Mouse (Mus musculus) embryonic stem cell, embryonic (primary cell): ENCODE measurements around the gene Col5a1.

Source experiments
- CTCF ChIA-PET, 4 experiments: fragments of 300-600 bp in 2 of 4; fragments of 350-600 bp in 2 of 4; sonication (Branson Sonifier 250); formaldehyde crosslinking; loops; one replicate each; lab custom pipeline; 2022; ENCODE audit warnings: inconsistent platforms in 2 of 4; lab: Charles Lee
- POLR2A ChIA-PET, 4 experiments: fragments of 300-600 bp in 2 of 4; fragments of 350-600 bp in 2 of 4; sonication (Branson Sonifier 250); formaldehyde crosslinking; loops; one replicate each; lab custom pipeline; 2022; ENCODE audit warnings: antibody characterized with exemption in 4 of 4, inconsistent platforms in 1 of 4; lab: Charles Lee

The Col5a1 gene

DNA sequence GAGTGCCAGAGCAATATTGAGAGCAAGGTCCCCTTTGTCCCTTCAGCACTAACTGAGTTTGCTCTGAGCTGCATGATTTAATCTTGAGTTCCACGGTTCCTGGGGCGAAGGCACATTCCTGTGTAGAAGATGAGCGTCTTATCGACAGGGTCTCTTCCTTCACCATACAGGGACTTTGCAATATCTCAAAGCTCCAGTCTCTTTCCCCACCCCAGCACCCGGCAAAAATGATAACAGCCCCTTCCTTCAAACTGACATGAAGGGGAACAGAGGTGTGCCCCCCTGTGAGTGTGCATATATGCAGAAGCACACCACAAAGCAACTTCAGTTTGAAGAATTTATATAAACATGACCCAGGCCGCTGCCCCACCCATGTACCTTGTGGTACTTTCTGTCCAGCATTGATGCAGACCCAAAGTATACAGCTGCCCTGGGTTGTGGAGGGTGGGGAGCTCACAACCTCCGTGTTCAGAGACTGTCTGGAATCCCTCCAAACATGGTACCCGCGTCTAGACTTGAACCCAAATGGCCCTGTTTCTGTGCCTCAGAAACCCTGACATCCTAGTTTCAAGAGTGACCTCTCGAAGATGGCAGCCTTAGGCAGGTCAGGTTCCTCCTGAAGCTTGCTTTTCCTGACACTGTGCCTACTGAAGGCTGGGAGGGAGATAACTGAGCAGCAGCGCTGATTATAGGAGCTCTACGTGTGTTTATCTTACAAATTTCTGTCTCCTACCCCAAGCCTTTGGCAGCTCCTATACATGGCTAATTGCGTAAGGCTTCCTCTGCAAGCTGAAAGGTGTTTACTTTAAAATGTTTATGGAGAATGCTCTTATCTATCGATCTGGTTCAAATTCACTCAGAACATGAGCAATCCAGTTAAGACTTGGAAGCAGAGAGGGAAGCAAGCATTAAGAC, 95.7 kb downstream of the Col5a1 start:
- CTCF ChIA-PET: interaction anchor here in 1 of 4 experiments (1.0 kb wide), 1 partner anchor 8 kb away, joined by 4 read pairs; no protein-coding TSS in a partner anchor
- POLR2A ChIA-PET: interaction anchor here in 1 of 4 experiments (1.0 kb wide), 1 partner anchor 459 kb away, joined by 3 read pairs; no protein-coding TSS in a partner anchor

DNA sequence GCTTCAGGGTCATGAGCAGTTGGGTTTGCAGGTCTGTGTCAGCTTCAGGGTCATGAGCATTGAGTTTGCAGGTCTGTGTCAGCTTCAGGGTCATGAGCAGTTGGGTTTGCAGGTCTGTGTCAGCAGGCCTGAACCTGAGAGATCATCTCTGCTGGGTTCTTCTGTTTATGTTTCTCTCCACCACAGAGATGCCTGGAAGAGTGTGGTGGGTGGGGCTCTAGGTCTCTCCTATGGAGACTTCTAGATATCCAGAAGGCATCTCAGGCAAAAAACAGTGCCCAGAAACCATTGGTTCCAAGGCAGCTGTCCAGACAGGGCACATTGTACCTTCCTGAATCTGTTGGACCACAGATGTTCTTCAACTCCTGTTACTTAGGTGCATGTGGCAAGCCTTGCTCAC, 96.9 kb downstream of the Col5a1 start:
- CTCF ChIA-PET: interaction anchor here (0.5 to 2.6 kb wide), 6 partner anchors 9 to 523 kb away, joined by 3 to 17 read pairs (median 6); partner anchors contain the start of gene Gm10134 (in 1 of the 4)
- POLR2A ChIA-PET: no interaction called here

DNA sequence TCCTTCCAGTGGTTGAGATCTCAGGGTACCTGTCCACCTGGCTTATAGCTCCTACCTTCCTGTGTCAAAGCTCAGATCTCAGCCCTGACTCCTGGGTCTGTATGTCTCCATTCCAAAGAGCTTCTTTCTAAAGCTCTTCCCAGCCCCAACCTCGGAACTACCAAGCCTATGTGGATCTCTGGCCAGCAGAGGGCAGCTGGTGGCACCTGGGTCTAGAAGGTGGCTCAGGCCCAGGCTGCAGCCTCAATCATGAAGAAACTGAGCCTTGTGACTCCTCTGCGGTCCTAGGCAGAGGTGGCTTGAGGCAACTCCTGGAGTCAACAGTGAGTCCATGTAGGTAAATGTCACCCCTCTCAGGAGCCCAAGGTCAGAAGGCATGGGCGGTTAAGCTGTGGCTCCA, 97.7 kb downstream of the Col5a1 start:
- POLR2A ChIA-PET: no interaction called here
- CTCF ChIA-PET: interaction anchor here in 3 of 4 experiments (0.6 to 2.6 kb wide), 13 partner anchors 10 to 434 kb away, joined by 3 to 8 read pairs (median 5); no protein-coding TSS in a partner anchor

DNA sequence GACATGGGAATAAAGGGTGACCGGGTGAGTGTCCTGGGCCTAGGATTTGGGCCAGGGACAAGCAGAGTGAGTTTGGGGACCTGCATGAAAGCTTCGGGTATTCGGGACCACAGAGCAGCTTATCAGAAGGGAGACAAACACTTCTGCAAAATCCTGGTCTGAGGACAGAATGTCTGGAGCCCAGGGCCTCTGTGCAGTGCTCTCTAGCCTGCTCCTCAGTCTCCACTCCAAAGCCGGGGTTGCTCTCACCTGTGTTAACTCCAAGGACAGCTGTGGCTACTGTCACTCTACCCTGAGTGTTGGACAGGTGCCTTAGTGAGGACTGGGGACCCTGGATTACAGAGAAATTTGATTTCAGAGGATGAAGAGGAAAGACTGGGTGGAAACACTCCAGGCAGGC, 100.5 kb downstream of the Col5a1 start:
- CTCF ChIA-PET: no interaction called here
- POLR2A ChIA-PET: no interaction called here

DNA sequence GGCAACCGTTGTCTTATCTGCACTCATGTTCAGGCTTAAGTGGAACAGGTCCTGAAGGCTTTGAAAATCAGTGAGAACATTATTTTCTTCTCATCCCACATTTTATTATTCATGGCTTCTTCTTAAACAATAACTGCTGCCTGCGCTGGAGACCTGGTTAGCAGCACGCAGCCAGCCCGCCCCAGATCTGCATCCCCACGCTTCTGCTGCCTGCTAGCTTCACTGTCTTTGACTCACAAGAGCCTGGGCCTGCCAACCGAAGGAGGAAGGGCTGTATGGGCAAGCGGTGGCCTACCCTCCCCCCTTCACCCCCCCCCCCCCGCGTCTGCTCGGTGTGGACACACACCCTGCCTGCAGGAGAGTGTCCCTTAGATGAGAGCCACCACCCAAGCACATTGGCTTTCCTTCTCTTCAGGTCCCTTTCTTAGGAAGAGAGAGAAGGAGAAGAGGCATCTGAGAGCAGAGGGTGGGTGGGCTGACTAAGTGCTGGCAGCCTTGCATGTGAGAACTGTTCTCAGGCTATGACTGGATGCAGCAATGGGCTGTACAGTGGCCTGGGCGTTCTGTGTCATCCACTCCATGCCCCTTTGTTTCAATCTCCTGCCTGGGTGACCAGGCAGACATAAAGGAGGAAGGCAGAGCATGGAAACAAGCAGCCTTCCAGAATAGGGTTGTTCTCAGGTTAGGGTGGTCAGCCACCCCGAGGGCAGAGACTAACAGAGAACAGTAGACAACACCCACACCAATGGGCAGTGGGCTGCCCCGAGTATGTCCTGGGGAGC, 104.4 kb downstream of the Col5a1 start:
- ChIA-PET CTCF (interaction anchor here in 1 of 4 experiments (0.5 kb wide), 1 partner anchor 21 kb away, joined by 3 read pairs; no protein-coding TSS in a partner anchor), POLR2A (no interaction called here)

DNA sequence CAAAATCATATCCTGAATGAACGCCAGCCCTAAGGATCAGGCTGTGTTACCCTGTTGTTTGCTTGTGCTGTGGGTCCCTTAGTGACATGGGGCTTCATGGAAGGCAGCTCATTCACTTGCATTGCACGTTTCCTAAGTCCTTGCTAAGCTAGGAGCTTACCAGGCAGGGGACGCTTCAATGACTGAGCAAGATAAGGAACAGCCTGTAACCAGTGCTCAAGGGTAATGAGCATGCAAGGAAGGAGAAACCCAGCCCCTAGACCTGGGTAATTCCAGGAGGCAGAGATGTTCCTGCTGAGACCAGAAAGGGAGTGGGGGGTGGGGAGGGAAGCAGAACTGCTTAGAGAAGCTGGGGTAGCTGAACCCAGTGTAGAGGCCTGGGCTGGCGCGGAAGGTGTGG, 107.2 kb downstream of the Col5a1 start:
- POLR2A ChIA-PET: no interaction called here
- CTCF ChIA-PET: interaction anchor here in 1 of 4 experiments (0.6 to 1.1 kb wide), 2 partner anchors 261 to 376 kb away, joined by 3 to 4 read pairs; no protein-coding TSS in a partner anchor

DNA sequence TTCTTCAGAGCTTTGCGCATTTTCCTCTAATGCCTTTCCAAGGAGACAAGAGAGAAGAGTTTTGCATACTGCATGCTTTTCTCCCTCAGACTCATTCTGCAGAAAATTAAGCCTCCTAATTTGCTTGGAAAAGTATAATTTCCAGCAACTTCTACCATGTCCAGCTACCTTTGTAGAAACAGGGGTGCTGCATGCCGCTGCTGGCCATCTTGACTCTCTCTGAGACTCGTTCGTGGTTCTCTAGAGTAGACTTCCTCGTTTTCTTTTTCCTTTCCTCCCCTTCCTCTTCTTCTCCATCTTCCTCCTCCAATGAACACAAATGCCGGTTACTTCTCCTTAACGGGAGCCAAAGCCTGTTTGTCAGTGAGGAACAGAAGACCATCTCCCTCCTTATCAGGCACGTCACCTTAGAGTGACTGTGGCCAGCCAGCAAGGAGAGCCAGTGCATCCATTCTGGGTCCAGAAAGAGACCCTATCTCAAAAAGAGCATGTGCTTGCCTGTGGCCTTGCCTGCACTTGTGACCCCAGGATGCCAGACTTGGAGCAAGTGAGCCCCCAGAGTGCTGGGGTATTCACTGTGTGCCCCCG, 113.9 kb downstream of the Col5a1 start:
- ChIA-PET CTCF (no interaction called here), POLR2A (no interaction called here)

DNA sequence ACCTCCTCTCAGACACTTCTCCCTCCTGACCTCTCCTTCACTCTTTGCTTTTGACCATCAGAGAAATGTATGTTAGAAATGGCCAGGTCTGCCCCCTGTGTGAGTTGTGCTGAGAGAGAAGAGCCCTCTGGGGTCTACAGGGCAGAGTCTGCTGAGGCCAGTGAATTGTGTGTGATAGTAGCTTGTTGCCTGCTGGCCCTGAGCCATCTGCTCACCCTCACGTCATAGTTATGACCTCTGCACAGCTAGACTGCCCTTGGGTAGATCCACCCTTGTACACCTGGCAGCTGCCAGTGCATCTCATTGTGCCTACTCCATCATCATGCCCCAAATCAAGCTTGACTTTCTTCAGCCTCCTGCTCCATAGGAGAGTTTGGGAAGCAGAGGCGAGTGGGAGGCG, 114.4 kb downstream of the Col5a1 start:
- ChIA-PET CTCF (no interaction called here), POLR2A (no interaction called here)

DNA sequence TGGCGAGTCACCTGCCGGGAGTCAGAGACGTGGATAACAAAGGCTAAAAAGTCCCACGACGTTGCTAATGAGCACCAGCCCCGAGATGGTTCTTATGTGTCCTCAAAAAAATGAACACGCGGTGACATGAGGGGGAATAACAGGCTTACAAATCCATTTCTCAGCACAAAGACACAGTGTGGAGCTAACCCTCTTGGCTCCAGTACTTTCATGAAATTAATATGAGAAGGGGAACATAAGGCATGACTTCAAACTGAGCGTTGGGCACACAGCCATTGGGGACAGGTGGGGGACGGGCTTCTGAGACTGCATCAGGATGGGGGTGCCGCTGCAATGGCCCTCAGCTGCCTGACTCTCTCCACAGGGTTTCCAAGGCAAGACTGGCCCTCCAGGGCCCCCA, 115.0 kb downstream of the Col5a1 start:
- CTCF ChIA-PET: no interaction called here
- POLR2A ChIA-PET: no interaction called here

DNA sequence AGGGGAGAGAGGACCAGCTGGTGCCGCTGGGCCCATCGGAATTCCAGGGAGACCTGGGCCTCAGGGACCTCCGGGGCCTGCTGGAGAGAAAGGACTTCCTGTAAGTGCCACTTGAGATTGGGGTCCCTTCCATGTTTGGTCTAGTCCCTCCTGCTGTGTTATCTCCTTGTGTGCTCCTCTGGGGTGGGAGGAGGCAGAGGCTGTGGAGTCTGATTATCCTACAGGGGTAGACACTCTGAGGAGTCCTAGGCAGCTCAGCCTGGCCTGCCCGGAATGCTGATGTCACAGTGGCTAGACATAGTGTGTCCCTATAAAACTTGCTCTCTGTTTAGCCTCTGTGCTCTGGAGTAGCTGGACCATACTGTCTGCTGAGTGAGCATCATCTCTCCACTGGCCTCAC, 119.0 kb downstream of the Col5a1 start:
- ChIA-PET CTCF (no interaction called here), POLR2A (interaction anchor here in 1 of 4 experiments (0.5 kb wide), 1 partner anchor 341 kb away, joined by 3 read pairs; no protein-coding TSS in a partner anchor)

DNA sequence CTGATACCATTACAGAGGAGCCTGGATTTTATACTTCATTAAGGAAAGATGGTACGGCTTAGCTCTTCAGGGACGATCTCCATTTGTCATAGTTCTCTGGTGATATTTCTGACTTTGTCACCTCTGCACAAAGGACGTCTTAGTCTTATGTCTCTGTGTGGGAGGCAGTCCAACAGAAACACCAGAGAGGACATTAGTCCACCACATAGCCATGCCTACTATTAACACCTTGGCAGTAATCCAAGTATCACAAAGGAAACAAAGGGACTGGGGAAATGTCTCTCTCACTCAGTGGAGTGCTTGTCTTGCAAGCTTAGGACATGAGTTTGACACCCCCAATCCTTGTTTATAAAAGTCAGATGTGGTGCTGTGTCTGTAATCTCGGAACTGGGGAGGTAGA, 122.0 kb downstream of the Col5a1 start:
- ChIA-PET POLR2A (no interaction called here), CTCF (no interaction called here)

DNA sequence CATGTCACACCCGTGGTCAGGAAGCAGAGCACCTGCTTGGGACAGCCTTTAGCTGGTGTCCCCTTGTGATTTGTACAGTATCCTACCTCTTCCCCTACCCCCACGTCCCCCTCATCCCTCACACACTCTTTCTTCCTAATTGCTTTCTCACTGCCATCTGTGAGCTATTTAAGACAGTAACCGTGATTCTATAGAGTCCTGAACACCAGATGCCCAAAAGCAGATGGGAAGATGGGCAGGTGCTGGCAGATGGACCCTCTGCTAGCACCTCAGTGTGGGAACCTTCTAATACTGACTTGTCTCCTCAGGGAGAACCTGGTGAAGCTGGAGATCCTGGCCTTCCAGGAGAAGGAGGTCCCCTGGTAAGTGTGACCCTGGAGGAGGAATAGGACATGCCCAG, 126.1 kb downstream of the Col5a1 start:
- ChIA-PET POLR2A (interaction anchor here in 1 of 4 experiments (0.6 kb wide), 1 partner anchor 1064 kb away, joined by 12 read pairs; no protein-coding TSS in a partner anchor), CTCF (no interaction called here)

DNA sequence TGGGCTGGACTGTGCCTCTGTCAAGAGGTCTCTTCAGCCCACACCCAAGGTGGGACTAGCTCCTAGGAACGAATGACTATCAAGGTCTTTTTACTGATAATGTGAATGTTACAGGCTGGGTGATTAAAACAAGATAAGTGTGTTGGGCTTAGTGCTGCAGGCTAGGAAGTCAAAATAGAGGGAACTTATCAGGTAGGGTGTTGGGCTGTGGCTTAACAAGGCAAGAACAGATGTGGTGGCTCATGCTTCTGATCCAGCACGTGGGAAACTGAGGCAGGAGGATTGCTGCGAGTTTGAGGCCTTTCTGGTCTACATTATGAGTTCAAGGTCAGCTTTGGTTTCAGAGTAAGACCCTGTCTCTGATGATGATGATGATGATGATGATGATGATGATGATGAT, 128.6 kb downstream of the Col5a1 start:
- ChIA-PET CTCF (no interaction called here), POLR2A (no interaction called here)

DNA sequence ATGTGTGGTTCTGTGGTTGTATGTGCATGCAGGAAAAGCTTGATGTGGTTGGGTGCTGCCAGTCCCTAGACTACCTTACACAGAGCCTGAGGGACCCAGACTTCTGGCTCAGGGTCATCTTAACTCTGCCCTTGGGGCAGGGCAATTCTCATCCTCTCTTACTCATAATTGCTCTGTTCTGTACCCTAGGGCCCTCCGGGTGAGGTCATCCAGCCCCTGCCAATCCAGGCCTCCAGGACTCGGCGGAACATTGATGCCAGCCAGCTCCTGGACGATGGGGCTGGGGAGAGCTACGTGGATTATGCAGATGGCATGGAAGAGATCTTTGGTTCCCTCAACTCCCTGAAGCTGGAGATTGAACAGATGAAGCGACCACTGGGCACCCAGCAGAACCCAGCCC, 138.2 kb downstream of the Col5a1 start:
- POLR2A ChIA-PET: no interaction called here
- CTCF ChIA-PET: interaction anchor here in 1 of 4 experiments (1.1 kb wide), 1 partner anchor 394 kb away, joined by 3 read pairs; no protein-coding TSS in a partner anchor

DNA sequence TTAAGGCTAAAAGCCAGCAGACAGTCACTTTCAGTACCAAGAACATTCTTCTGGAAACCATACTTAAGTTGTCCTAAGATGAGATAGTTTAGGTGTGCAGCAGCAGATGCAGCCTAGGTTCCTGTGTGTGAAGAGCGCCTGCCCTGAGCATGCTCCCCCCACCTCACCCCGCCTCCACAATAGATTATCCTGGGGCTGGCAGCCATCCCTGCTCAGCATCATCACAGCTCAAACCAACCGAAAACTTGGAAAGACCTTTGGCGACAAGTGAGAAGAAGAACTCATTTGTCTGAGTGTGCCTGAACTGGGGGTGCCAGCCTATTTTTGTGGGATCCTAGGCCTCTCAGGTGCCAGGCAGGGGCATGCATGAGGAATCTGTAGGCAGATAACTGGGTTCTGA, 139.6 kb downstream of the Col5a1 start:
- ChIA-PET CTCF (no interaction called here), POLR2A (no interaction called here)

DNA sequence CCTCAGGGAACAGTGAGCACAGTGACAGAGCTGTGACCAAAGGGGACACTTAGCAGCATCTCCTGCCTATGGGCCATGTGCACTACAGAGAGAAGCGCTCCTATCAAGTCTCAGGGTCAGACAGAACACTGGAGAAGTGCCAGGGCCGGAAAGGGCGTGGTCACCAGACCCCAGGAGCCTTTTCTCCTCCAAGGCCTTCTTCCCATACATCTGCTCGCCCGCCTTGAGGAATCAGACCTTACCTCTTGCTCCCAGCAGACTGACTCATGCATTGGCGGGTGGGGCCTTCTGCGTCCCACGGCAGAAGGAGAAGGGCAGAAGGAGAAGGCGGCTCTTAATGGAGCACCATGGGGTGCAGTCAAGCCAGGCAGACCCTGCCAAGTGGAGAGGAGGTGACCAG, 145.6 kb downstream of the Col5a1 start:
- ChIA-PET POLR2A (no interaction called here), CTCF (no interaction called here)

DNA sequence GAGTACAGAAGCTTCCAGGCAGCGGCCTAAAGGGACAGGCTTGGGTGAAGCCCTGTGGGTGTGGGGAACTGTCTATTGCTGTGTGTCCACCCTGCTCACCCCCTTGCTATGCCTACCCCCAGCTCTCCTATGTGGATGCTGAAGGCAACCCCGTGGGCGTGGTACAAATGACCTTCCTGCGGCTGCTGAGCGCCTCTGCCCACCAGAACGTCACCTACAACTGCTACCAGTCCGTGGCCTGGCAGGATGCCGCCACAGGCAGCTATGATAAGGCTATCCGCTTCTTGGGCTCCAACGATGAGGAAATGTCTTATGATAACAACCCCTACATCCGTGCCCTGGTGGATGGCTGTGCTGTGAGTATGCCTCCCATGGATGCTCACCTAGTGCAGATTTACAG, 146.2 kb downstream of the Col5a1 start:
- POLR2A ChIA-PET: no interaction called here

DNA sequence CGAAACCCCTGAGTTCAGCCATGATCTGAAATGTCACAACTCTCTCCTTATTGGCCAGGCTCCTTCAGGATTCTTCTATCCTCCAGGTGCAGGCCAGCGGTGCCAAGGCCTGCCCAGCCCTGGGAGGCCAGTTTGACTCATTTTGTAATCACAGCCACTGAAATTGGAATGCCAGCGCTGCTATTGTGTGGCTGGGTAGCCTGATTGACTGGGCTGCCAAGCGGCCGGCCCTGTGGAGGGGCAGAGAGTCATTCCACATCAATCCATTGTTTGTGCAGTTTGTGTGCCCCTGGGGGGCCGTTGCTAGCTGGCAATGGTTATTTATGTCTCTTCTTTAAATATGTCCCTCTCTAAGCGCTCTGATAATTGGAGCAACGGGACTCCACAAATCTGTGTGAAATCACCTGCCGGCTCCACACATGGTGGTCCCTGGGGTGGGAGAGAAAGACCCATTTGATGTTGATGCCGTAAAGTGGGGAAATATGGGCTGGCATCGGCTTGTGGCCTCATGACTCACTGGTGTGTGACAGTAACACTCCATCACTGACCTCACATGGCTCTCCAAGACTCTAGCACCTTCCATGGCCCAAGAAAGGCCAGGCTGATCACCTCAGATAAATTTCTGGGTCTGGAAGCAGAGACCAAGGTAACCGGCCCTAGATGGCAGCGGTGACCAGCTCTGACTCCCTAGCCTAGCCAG, 147.9 kb downstream of the Col5a1 start:
- ChIA-PET POLR2A (interaction anchor here in 1 of 4 experiments (0.9 kb wide), 1 partner anchor 93 kb away, joined by 6 read pairs; no protein-coding TSS in a partner anchor), CTCF (no interaction called here)

More for the DNA sequence above, 146.2 kb downstream of the Col5a1 start:
- CTCF ChIA-PET: no interaction called here

DNA sequence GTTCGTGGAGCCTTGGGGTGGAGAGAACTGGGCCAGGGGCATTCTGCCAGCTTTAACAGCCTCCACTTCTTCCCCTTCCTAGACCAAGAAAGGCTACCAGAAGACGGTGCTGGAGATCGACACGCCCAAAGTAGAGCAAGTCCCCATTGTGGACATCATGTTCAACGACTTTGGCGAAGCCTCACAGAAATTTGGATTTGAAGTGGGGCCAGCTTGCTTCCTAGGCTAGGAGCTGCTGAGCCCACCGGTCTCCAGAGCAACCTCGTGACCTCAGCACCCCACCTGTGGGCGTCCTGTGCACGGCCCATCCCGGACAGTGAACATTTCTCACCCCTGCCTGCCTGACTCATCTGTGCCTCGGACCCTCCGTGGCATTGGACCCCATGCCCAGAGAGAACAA, 150.6 kb downstream of the Col5a1 start:
- ChIA-PET CTCF (interaction anchor here in 1 of 4 experiments (0.6 kb wide), 1 partner anchor 77 kb away, joined by 3 read pairs; no protein-coding TSS in a partner anchor), POLR2A (no interaction called here)
